Mouse (Mus musculus) heart, embryonic 12.5 days (tissue): ENCODE measurements around the gene Mrpl54. TPM values are rescaled to one million over a fixed set of nuclear protein-coding genes. Genes with fewer than 3 reads are reported as not detected.

ENCODE experiments used
- ATAC-seq: fragments of 200-750 bp; cut with Nextera tagmentation; 2 replicates; pipeline ENCODE4 v1.8.0; 2017; ENCODE audit warnings: moderate TSS enrichment, moderate library complexity; ENCODE audit not compliant: insufficient number of reproducible peaks, low FRiP score
- H3K27ac ChIP-seq: fragments of 300-500 bp; sonication (generic); 2 replicates; pipeline ENCODE4 v1.5.1; 2016; ENCODE audit warnings: mild to moderate bottlenecking, moderate library complexity; ENCODE audit not compliant: poor library complexity, severe bottlenecking
- H3K27me3 ChIP-seq: fragments of 300-500 bp; sonication (generic); replicated peaks from 2 replicates; pipeline ENCODE4 v1.6.1; 2016; ENCODE audit warnings: mild to moderate bottlenecking, moderate library complexity
- H3K36me3 ChIP-seq: fragments of 300-500 bp; sonication (generic); 2 replicates; pipeline ENCODE4 v1.6.1; 2016; ENCODE audit warnings: mild to moderate bottlenecking, moderate library complexity
- H3K4me1 ChIP-seq: fragments of 300-500 bp; sonication (generic); replicated peaks from 2 replicates; pipeline ENCODE4 v1.6.1; 2016; ENCODE audit warnings: mild to moderate bottlenecking
- H3K4me2 ChIP-seq: fragments of 300-500 bp; sonication (generic); 2 replicates; pipeline ENCODE4 v1.6.1; 2016; ENCODE audit warnings: mild to moderate bottlenecking, moderate library complexity
- H3K4me3 ChIP-seq: fragments of 300-500 bp; sonication (generic); 2 replicates; pipeline ENCODE4 v1.5.1; 2016; ENCODE audit warnings: mild to moderate bottlenecking
- H3K9ac ChIP-seq: fragments of 300-500 bp; sonication (generic); 2 replicates; pipeline ENCODE4 v1.6.1; 2016; ENCODE audit warnings: mild to moderate bottlenecking, moderate library complexity
- H3K9me3 ChIP-seq: fragments of 300-500 bp; sonication (generic); replicated peaks from 2 replicates; pipeline ENCODE4 v1.6.1; 2016; ENCODE audit warnings: mild to moderate bottlenecking, moderate library complexity
- WGBS: fragments of 180-500 bp; shearing (Covaris S2); methylation state at CpG from one replicate; pipeline ENCODE4 v1.1.7; 2016; 5-methylcytosine and 5-hydroxymethylcytosine counted together
- polyA plus RNA-seq: library from polyadenylated mRNA; unstranded; fragments of >200 nt; fragmentation: Nextera tagmentation; extraction: Ambion mirVana; gene quantifications from 2 replicates; pipeline ENCODE4 v1.2.1, GENCODE M21; 2016

Mrpl54 gene
- polyA plus RNA-seq, 1 experiment from 2014 or later, result 243 TPM

GRCm38 (mm10) chr10:81303258-81303657 lies 36.5 kb upstream of the Mrpl54 start:
- Histone ChIP-seq H3K27me3 (no peaks in the 10 kb centered on the region), H3K9ac (peak overlapping the region; percentile 53), H3K36me3 (peaks cover 30% of the 10 kb centered on the region), H3K9me3 (no peaks in the 10 kb centered on the region), H3K4me1 (peaks cover 66% of the 10 kb centered on the region), H3K4me2 (peak overlapping the region; percentile 41), H3K4me3 (no peak overlapping the region), H3K27ac (peak overlapping the region; percentile 65)
- WGBS, result 49% methylated on average over 10 of the region's 10 CpGs
- ATAC-seq, result no peak; the same call in 1 of the 2 replicates

GRCm38 (mm10) chr10:81302781-81303218 lies 36.1 kb upstream of the Mrpl54 start:
- ATAC-seq, result peak; percentile 49
- Histone ChIP-seq H3K4me2 (peak overlapping the region; percentile 41), H3K4me1 (peaks cover 70% of the 10 kb centered on the region), H3K9ac (peak overlapping the region; percentile 53), H3K4me3 (no peak overlapping the region), H3K9me3 (no peaks in the 10 kb centered on the region), H3K27me3 (no peaks in the 10 kb centered on the region), H3K36me3 (peaks cover 26% of the 10 kb centered on the region), H3K27ac (peak overlapping the region; percentile 65)
- WGBS, result 19% methylated on average over 14 of the region's 14 CpGs

- peak overlapping the region; percentile 53 for H3K9ac ChIP-seq
- WGBS, result 60% methylated on average over 4 of the region's 4 CpGs
- H3K9me3 ChIP-seq, result no peaks in the 10 kb centered on the region
- H3K4me3 ChIP-seq, result no peak overlapping the region
- H3K4me1 ChIP-seq, result peaks cover 75% of the 10 kb centered on the region
- peak overlapping the region; percentile 41 for H3K4me2 ChIP-seq
- no peaks in the 10 kb centered on the region for H3K27me3 ChIP-seq
- 0 out of 2 replicates have a peak, but pooled peaks have one; percentile 22 for ATAC-seq
- H3K27ac ChIP-seq, result peak overlapping the region; percentile 65
- peaks cover 21% of the 10 kb centered on the region for H3K36me3 ChIP-seq
Observed at GRCm38 (mm10) chr10:81302288-81302687, 35.6 kb upstream of the Mrpl54 start.

- Histone ChIP-seq H3K9ac (peak overlapping the region; percentile 37; the same call in 1 of the 2 replicates), H3K4me2 (no peak overlapping the region), H3K4me1 (peaks cover 77% of the 10 kb centered on the region), H3K9me3 (no peaks in the 10 kb centered on the region), H3K27me3 (no peaks in the 10 kb centered on the region), H3K27ac (no peak overlapping the region), H3K36me3 (peaks cover 11% of the 10 kb centered on the region), H3K4me3 (no peak overlapping the region)
- ATAC-seq, result no peak
- WGBS, result 81% methylated on average over 9 of the region's 9 CpGs
Observed at GRCm38 (mm10) chr10:81301321-81301720, 34.6 kb upstream of the Mrpl54 start.

- H3K4me1 ChIP-seq, result peaks cover 84% of the 10 kb centered on the region
- no peaks in the 10 kb centered on the region for H3K9me3 ChIP-seq
- peak overlapping the region; percentile 37 for H3K9ac ChIP-seq
- H3K27me3 ChIP-seq, result no peaks in the 10 kb centered on the region
- no peak overlapping the region for H3K4me2 ChIP-seq
- H3K4me3 ChIP-seq, result no peak overlapping the region
- peak overlapping the region; percentile 11; the same call in 1 of the 2 replicates for H3K27ac ChIP-seq
- ATAC-seq, result no peak
- WGBS, result 77% methylated on average over 9 of the region's 9 CpGs
- H3K36me3 ChIP-seq, result 0 out of 2 replicates have a peak, but pooled peaks cover 2% of the 10 kb centered on the region
Observed at GRCm38 (mm10) chr10:81300352-81300907, 33.7 kb upstream of the Mrpl54 start.

- Histone ChIP-seq H3K36me3 (no peaks in the 10 kb centered on the region), H3K27ac (peak overlapping the region; percentile 44; the same call in 1 of the 2 replicates), H3K4me1 (peaks cover 86% of the 10 kb centered on the region), H3K4me2 (no peak overlapping the region), H3K9me3 (no peaks in the 10 kb centered on the region), H3K4me3 (no peak overlapping the region), H3K27me3 (no peaks in the 10 kb centered on the region), H3K9ac (peak overlapping the region; percentile 43)
- 79% methylated on average over 14 of the region's 14 CpGs for whole genome bisulfite sequencing
- no peak for ATAC-seq
Observed at GRCm38 (mm10) chr10:81299585-81300351, 33.0 kb upstream of the Mrpl54 start.

- Histone ChIP-seq H3K4me1 (peaks cover 88% of the 10 kb centered on the region), H3K4me3 (no peak overlapping the region), H3K27ac (0 out of 2 replicates have a peak overlapping the region, but pooled peaks have one; percentile 70), H3K27me3 (no peaks in the 10 kb centered on the region), H3K9ac (no peak overlapping the region), H3K9me3 (no peaks in the 10 kb centered on the region), H3K36me3 (no peaks in the 10 kb centered on the region), H3K4me2 (no peak overlapping the region)
- ATAC-seq, result no peak
- 89% methylated on average over 17 of the region's 17 CpGs for WGBS
Observed at GRCm38 (mm10) chr10:81298369-81299100, 31.8 kb upstream of the Mrpl54 start.

GRCm38 (mm10) chr10:81297845-81298244 lies 31.1 kb upstream of the Mrpl54 start:
- no peaks in the 10 kb centered on the region for H3K27me3 ChIP-seq
- H3K4me1 ChIP-seq, result peaks cover 83% of the 10 kb centered on the region
- no peaks in the 10 kb centered on the region for H3K36me3 ChIP-seq
- H3K4me2 ChIP-seq, result peak overlapping the region; percentile 11; the same call in 1 of the 2 replicates
- no peak overlapping the region for H3K4me3 ChIP-seq
- H3K27ac ChIP-seq, result peak overlapping the region; percentile 70
- no peaks in the 10 kb centered on the region for H3K9me3 ChIP-seq
- peak overlapping the region; percentile 49 for H3K9ac ChIP-seq
- 34% methylated on average over 10 of the region's 10 CpGs for WGBS
- ATAC-seq, result peak; percentile 37; the same call in 1 of the 2 replicates

- no peaks in the 10 kb centered on the region for H3K27me3 ChIP-seq
- H3K4me2 ChIP-seq, result peak overlapping the region; percentile 11; the same call in 1 of the 2 replicates
- H3K9ac ChIP-seq, result peak overlapping the region; percentile 49
- H3K36me3 ChIP-seq, result no peaks in the 10 kb centered on the region
- H3K4me1 ChIP-seq, result peaks cover 77% of the 10 kb centered on the region
- ATAC-seq, result no peak
- no peaks in the 10 kb centered on the region for H3K9me3 ChIP-seq
- 77% methylated on average over 6 of the region's 6 CpGs for WGBS
- peak overlapping the region; percentile 70 for H3K27ac ChIP-seq
- H3K4me3 ChIP-seq, result no peak overlapping the region
Observed at GRCm38 (mm10) chr10:81297246-81297645, 30.5 kb upstream of the Mrpl54 start.

GRCm38 (mm10) chr10:81295185-81295584 lies 28.5 kb upstream of the Mrpl54 start:
- Histone ChIP-seq H3K4me1 (peaks cover 69% of the 10 kb centered on the region), H3K9me3 (no peaks in the 10 kb centered on the region), H3K27ac (no peak overlapping the region), H3K36me3 (no peaks in the 10 kb centered on the region), H3K4me2 (0 out of 2 replicates have a peak overlapping the region, but pooled peaks have one; percentile 87), H3K9ac (peak overlapping the region; percentile 89; the same call in 1 of the 2 replicates), H3K4me3 (no peak overlapping the region), H3K27me3 (peaks cover 13% of the 10 kb centered on the region)
- ATAC-seq, result no peak
- WGBS, result 89% methylated on average over 6 of the region's 6 CpGs

GRCm38 (mm10) chr10:81294442-81294841 lies 27.7 kb upstream of the Mrpl54 start:
- 48% methylated on average over 8 of the region's 8 CpGs for WGBS
- Histone ChIP-seq H3K9ac (peak overlapping the region; percentile 89), H3K4me1 (peaks cover 61% of the 10 kb centered on the region), H3K27me3 (peaks cover 21% of the 10 kb centered on the region), H3K9me3 (no peaks in the 10 kb centered on the region), H3K4me2 (peak overlapping the region; percentile 87), H3K4me3 (peak overlapping the region; percentile 74), H3K27ac (no peak overlapping the region), H3K36me3 (no peaks in the 10 kb centered on the region)
- no peak for ATAC-seq
